Mouse (Mus musculus) kidney, adult 11 months (tissue): Measurements from ENCODE around the gene Serpine3.
"Not testable (repeated sequence)": the region's sequence is repeated elsewhere in the genome, so short reads cannot be mapped to it uniquely, and the experiment has no call there.

Experiments used
- DNase-seq: peaks from one replicate; pipeline ENCODE4 v3.0.0; 2022

Gene Serpine3

DNA sequence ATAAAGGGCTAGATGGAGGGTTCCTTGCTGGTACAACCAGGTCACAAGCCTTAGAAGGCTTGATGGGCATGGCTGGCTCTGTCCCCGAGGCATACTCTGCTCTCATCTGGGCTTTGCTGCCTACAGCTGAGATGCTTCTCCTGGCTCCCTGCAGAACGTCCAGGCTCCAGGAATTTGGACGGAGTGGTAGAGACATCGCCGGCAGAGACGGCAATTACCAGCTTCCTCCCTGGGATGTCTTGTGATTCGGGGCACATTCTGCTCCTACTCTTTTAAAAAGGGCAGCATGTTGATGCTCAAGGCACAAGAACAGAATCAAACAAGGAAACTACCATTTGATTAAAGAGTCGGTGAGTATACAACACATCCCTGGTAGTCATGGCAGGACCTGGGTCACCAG lies at the start of gene Serpine3:
Gene Serpine3 (plus strand): TSS at position 301 of the 400 bp plus-strand sequence.
- no peak for DNase-seq

GRCm38 (mm10) chr14:62622393-62622792 lies 41.1 kb upstream of the Serpine3 start:
- DNase-seq, result no peak

GRCm38 (mm10) chr14:62627951-62628350 lies 35.5 kb upstream of the Serpine3 start:
- DNase-seq, result no peak

GRCm38 (mm10) chr14:62637436-62638344 lies 25.8 kb upstream of the Serpine3 start:
- DNase-seq, result no peak

GRCm38 (mm10) chr14:62638345-62638702 lies 25.1 kb upstream of the Serpine3 start:
- no peak for DNase-seq

DNA sequence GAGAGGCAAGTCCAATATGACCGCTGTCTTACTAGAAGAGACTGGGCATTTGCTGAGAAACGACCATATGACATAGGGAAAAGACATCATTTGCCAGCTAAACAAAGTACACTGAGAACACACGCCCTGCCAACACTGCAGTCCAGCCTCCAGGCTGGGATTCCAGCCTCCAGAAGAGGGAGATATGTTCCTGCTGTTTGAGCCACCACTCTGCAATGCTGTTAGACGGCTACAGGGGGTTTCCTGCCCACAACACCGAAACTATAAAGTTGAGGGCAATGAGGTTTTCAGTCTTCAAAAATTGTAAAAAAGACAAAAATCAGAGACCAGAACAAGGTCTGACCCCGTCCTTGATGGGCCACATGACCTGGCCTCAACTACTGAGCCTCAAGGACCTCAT lies 24.4 kb upstream of the Serpine3 start:
- no peak for DNase-seq

DNA sequence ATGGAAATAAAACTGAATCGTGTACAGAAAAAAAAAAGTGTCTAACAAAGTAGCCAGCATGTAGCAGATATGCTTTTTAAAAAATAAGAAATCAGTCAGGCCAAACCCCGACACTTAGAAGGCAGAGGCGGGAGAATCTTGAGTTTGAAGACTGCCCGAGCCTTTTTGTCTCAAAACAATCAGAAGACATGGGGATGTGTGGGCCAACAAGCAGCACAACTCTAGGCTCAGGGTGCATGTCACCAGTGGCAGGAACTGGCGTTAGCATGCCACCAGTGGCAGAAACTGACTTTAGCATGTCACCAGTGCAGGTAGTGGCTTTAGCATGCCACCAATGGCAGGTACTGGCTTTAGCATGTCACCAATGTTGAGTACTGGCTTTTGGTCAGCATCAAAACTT lies 23.9 kb upstream of the Serpine3 start:
- DNase-seq, result no peak

- DNase-seq, result no peak
Observed at GRCm38 (mm10) chr14:62640396-62640795, 23.1 kb upstream of the Serpine3 start.

- DNase-seq, result not testable (repeated sequence)
Observed at GRCm38 (mm10) chr14:62642368-62642767, 21.1 kb upstream of the Serpine3 start.

DNA sequence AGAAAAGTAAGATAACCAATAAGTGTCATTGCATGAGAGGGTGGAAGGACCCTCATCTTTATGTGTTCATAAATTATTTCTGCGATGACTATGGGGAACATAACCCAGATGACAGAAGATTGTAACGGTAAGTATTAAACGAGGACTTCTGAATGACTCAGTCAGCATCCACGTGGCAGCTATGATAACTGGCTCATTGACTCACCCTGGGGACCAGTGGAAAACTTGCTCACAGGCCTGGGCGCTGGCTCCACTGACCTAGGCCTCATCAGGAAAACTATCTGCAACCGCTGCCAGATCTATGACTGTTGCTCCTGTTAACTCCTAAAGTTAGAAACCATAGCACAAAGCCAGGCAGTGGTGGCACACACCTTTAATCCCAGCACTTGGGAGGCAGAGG lies 15.1 kb upstream of the Serpine3 start:
- DNase-seq, result no peak

- no peak for DNase-seq
Observed at GRCm38 (mm10) chr14:62650376-62650775, 13.1 kb upstream of the Serpine3 start.

DNA sequence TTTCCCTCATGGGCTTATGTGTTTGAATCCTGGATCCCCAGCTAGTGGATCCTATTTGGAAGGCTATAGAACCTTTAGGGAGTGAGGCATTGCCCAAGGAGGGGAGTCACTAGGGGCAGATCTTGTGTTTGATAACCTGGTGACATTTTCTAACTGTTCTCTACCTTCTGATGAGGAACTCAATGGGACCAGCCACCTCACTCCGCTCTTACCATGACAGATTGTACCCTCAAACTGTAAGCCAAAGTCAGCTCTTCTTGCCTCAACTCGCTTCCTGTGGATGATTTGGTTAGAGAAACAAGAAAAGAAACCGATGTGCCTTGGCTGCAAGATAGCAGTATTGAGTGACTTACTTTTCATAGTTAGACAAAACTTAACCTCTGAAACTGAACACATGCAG lies 11.7 kb upstream of the Serpine3 start:
- no peak for DNase-seq

- DNase-seq, result no peak
Observed at GRCm38 (mm10) chr14:62655996-62656395, 7.5 kb upstream of the Serpine3 start.

GRCm38 (mm10) chr14:62657469-62657868 lies 6.0 kb upstream of the Serpine3 start:
- no peak for DNase-seq

DNA sequence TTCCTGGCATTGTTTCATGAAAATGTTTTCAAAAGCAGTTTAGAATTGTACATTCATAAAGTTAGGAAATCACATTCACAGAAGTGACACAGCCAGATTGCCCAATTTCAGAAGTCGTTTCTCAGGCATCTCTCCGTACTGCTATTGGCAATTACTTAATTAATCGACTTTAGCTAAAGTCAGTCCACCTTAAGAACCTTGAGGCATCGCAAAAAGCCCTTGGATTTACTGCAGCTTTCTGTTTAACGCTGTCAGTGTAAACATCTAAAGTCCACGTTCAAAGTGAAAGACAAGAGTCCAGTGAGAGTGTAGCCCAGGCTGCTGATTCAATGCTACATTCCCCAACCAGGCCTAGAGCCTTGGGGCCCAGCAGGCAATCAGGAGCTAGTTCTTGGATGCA lies 1.1 kb upstream of the Serpine3 start:
- DNase-seq, result no peak

- no peak for DNase-seq
Observed at GRCm38 (mm10) chr14:62664976-62665673, 1.7 kb downstream of the Serpine3 start.

DNA sequence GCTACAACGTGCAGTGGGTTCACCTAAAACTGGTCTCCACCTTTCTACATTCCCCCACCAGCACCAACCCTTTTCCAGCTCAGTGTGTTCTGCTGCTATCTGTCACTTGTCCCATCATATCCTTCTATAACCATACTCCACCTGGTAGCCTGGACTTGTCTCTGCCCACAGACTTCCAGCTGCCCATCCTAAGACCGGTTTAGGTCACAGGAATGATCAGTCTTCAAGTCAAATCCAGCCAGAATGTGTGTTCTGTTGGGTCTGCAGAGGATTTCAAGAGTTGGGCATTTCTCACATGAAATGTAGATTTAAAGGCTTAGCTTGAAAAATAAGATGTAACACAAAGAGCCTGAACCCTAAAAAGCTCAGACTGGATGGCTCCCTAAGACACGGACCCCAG lies 10.2 kb downstream of the Serpine3 start:
- no peak for DNase-seq

DNA sequence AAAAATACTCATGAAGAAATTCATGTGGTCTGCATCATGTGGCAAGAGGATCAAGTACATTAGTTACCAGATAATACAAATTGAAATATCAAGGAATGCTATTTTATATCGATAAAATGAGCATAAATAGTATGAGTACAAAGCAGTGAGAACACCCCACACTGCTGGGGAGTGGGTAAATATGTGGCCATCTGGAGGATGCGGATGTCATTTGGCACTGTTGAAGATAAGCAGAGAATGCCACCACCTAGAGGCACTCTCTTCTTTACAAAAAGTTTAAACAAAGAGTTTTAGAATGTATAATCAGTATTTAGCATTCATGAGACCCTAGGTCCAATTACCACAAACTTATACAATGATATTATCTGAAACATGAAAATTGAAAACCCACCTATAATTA lies 54.7 kb downstream of the Serpine3 start:
- DNase-seq, result no peak

GRCm38 (mm10) chr14:62721625-62722024 lies 58.2 kb downstream of the Serpine3 start:
- DNase-seq, result no peak

DNA sequence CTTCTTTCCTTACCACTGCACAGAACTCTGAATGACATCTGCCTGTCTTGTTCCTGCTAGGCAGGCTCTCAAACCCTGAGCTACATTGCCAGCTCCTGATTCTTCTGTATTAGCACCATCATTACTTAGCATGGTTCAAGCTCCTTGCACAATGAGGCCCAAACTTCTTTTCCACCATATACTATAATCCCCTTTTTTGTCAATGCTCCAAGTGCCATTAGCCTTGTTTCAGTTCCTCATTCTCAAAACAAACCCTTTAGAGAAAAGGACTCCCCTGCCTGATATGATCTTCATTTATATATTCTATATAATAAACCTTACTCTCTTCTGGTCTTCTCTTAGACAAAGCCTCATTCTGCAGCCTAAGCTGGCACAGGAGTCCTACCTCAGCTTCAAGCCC lies 61.1 kb downstream of the Serpine3 start:
- no peak for DNase-seq

GRCm38 (mm10) chr14:62731902-62732301 lies 68.4 kb downstream of the Serpine3 start:
- no peak for DNase-seq

DNA sequence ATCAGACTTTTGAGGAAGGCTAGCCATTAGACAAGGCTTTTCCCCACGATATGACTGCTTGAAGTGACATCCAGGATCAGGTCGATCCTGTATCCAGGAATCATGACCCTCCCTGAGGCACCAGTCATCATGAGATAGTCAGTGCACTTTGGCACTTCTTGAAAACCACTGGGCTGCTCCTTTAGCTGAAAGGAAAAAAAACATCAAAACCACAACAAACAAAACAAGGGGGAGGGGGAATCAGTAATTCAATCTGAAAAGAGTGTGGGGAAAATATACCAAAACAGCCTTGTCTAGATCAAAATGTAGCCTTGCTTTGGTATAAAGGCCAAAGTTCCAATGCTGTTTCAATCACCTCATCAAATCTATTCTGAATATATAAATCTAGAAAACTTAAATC lies 70.2 kb downstream of the Serpine3 start:
- DNase-seq, result no peak

GRCm38 (mm10) chr14:62735646-62736045 lies 72.2 kb downstream of the Serpine3 start:
- no peak for DNase-seq
